Comparison of ENCODE assay signal across 9 mouse cellular contexts in the genomic region with DNA sequence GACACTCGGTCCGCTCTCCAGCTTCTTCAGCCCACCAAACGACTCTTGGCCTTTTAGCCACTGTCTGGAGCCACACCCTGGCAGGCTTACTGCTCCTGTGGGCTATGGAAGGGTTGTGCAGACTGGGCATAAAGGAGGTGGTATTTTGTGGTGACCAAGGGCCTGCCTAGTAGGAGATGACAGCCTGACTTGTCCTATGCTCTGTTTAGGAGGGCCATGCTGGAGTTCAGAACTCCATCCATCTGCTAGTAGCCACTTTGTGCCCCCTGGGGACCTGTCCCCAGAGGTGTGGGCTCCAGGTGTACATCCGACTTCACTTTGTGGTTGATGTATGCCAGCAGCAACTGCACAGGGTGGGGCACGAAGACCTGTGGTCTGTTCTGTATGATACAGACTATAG. TPM values are rescaled to one million over a fixed set of nuclear protein-coding genes. Genes with fewer than 3 reads are reported as not detected.
A peak's percentile ranks its signal among the peaks of the same experiment; 100 is the strongest.
DNase-seq lines count a peak whose midpoint lies in the region; ATAC-seq and TF ChIP-seq lines count a peak whose summit lies in the region.
"Had no signal": no experiment of that assay in that cellular context is flagged by ENCODE, and none has a peak within 500 bp of the region (broad histone marks: within the 10 kb centered on the region; RNA-seq: fewer than 3 reads in every experiment).

No protein-coding gene starts in this region.

- WGBS in forebrain, embryonic 11.5 days, result 44% methylated on average over 5 of the region's 5 CpGs
- 51% methylated on average over 5 of the region's 5 CpGs for WGBS in intestine, embryonic 15.5 days

- H3K4me1 ChIP-seq in forebrain, embryonic 11.5 days (replicated peaks; ENCODE audit: control insufficient read depth, insufficient read depth, low read length), result peaks cover 30% of the 10 kb centered on the region
- peaks cover 33% of the 10 kb centered on the region for H3K4me1 ChIP-seq in intestine, embryonic 15.5 days (replicated peaks)

- no peaks in the 10 kb centered on the region for H3K9me3 ChIP-seq in forebrain, embryonic 11.5 days (ENCODE audit: control insufficient read depth, low read length)
- no peaks in the 10 kb centered on the region for H3K9me3 ChIP-seq in intestine, embryonic 15.5 days

- no peaks in the 10 kb centered on the region for H3K27me3 ChIP-seq in forebrain, embryonic 11.5 days (ENCODE audit: control insufficient read depth, insufficient read depth, low read length)
- no peaks in the 10 kb centered on the region for H3K27me3 ChIP-seq in intestine, embryonic 15.5 days (replicated peaks)
- no peaks in the 10 kb centered on the region for H3K27me3 ChIP-seq in myocyte (ENCODE audit: control insufficient read depth, insufficient read depth, insufficient read length)
- H3K27me3 ChIP-seq: Patski had no signal

- TF ChIP-seq POLR2A in myocyte (IDR thresholded peaks at IDR 0.05; ENCODE audit: insufficient read length, low read depth), result no peak

- no peak for TF ChIP-seq CTCF in left cerebral cortex, adult 2 months (IDR thresholded peaks at IDR 0.05)

- ATAC-seq in forebrain, embryonic 11.5 days (replicated peaks; ENCODE audit: low FRiP score), result no peak
- ATAC-seq in intestine, embryonic 15.5 days, result no peak; the same call in 1 of the 2 replicates
- ATAC-seq: Patski had no signal

- H3K9ac ChIP-seq in forebrain, embryonic 11.5 days (ENCODE audit: low read length), result peak overlapping the region; percentile 96
- H3K9ac ChIP-seq in intestine, embryonic 15.5 days, result peak overlapping the region; percentile 75

- peak overlapping the region; percentile 60 for H3K4me3 ChIP-seq in left cerebral cortex, adult 2 months
- H3K4me3 ChIP-seq in forebrain, embryonic 11.5 days (ENCODE audit: low read depth, low read length), result peak overlapping the region; percentile 82
- H3K4me3 ChIP-seq in intestine, embryonic 15.5 days (replicated peaks), result peak overlapping the region; percentile 65
- peak overlapping the region; percentile 29 for H3K4me3 ChIP-seq in myocyte

- intact Hi-C loops in left cerebral cortex, adult 2 months (cut with DNase I), result no loop called here
- intact Hi-C loops in left cerebral cortex, postnatal 4 days (cut with DNase I), result no loop called here

- H3K36me3 ChIP-seq in forebrain, embryonic 11.5 days (ENCODE audit: control insufficient read depth, insufficient read depth, low read length), result peaks cover 13% of the 10 kb centered on the region; the same call in 1 of the 2 replicates
- H3K36me3 ChIP-seq in intestine, embryonic 15.5 days, result peaks cover 5% of the 10 kb centered on the region
- no peaks in the 10 kb centered on the region for H3K36me3 ChIP-seq in myocyte (ENCODE audit: control insufficient read depth, insufficient read depth)

- H3ac ChIP-seq in myocyte (ENCODE audit: control insufficient read depth, insufficient read length), result no peak overlapping the region

- peak overlapping the region; percentile 94 for H3K4me2 ChIP-seq in forebrain, embryonic 11.5 days (ENCODE audit: low read depth, low read length, severe bottlenecking)
- H3K4me2 ChIP-seq in intestine, embryonic 15.5 days (replicated peaks), result peak overlapping the region; percentile 94
- peak overlapping the region; percentile 81 for H3K4me2 ChIP-seq in myocyte (ENCODE audit: low read depth)

- no peaks in the 10 kb centered on the region for H3K79me2 ChIP-seq in myocyte (ENCODE audit: control insufficient read depth, insufficient read depth)

- DNase-seq in left cerebral cortex, adult 2 months (ENCODE audit: extremely low spot score in 1 of 2, low spot score in 2 of 2), result no peak
- DNase-seq in left cerebral cortex, postnatal 4 days, result no peak
- DNase-seq in forebrain, embryonic 11.5 days (ENCODE audit: low spot score), result no peak
- DNase-seq in urinary bladder, postnatal 10 days (ENCODE audit: low spot score), result no peak
- no peak for DNase-seq in thymus, postnatal 10 days (ENCODE audit: low spot score in 2 of 2)
- no peak for DNase-seq in cerebellum, postnatal 4 days (ENCODE audit: low spot score in 2 of 2)

- H3K27ac ChIP-seq in left cerebral cortex, adult 2 months, result peak overlapping the region; percentile 24; the same call in 1 of the 2 replicates
- H3K27ac ChIP-seq in forebrain, embryonic 11.5 days (ENCODE audit: low read depth, low read length), result peak overlapping the region; percentile 90
- H3K27ac ChIP-seq in intestine, embryonic 15.5 days, result no peak overlapping the region

TF ChIP-seq in myocyte, 11 proteins besides CTCF, POLR2A, EP300 and RAD21:
- TF ChIP-seq CEBPB (IDR thresholded peaks at IDR 0.05; ENCODE audit: insufficient read depth, poor library complexity, severe bottlenecking), result no peak
- TF ChIP-seq MYOG (IDR thresholded peaks at IDR 0.05; ENCODE audit: control insufficient read depth in 1 of 3, insufficient read depth in 1 of 3, insufficient read length in 2 of 3, low read depth in 2 of 3), result no peak
- no peak for TF ChIP-seq POLR2AphosphoS2 (IDR thresholded peaks at IDR 0.05; ENCODE audit: insufficient read length, low read depth)
- TF ChIP-seq TCF12 (IDR thresholded peaks at IDR 0.05; ENCODE audit: insufficient read depth, poor library complexity, severe bottlenecking), result no peak
- no peak for TF ChIP-seq SRF (IDR thresholded peaks at IDR 0.05; ENCODE audit: control insufficient read depth, insufficient read length, low read depth)
- TF ChIP-seq MAX (IDR thresholded peaks at IDR 0.05; ENCODE audit: low read depth), result no peak
- no peak for TF ChIP-seq USF1 (IDR thresholded peaks at IDR 0.05; ENCODE audit: low read depth)
- no peak for TF ChIP-seq E2F4 (IDR thresholded peaks at IDR 0.05; ENCODE audit: insufficient read depth)
- no peak for TF ChIP-seq MYOD1 (IDR thresholded peaks at IDR 0.05; ENCODE audit: control insufficient read depth in 1 of 3, insufficient read length in 2 of 3, low read depth in 2 of 3)
- no peak for TF ChIP-seq REST (IDR thresholded peaks at IDR 0.05; ENCODE audit: insufficient read depth, insufficient read length)
- TF ChIP-seq TCF3 (IDR thresholded peaks at IDR 0.05; ENCODE audit: insufficient read length, low read depth), result no peak
TF ChIP-seq in myocyte: peak in this region for 0.

RNA-seq across cellular contexts. Expression of a gene that starts 32.6 kb away (rescaled TPM):
- total RNA-seq in left cerebral cortex, adult 2 months (2021), result 10 to 100 TPM; 18.2 to 22.5 TPM
- 10 to 100 TPM; 22.2 to 24.0 TPM for total RNA-seq in left cerebral cortex, postnatal 4 days (2021)
- 24.8 and 26.7 TPM in 2 replicates for polyA plus RNA-seq in forebrain, embryonic 11.5 days (2014; fragmentation: Nextera tagmentation; extraction: Ambion mirVana)
- 25.4 and 25.8 TPM in 2 replicates for polyA plus RNA-seq in intestine, embryonic 15.5 days (2015; fragmentation: Nextera tagmentation; extraction: Ambion mirVana)
- 21.3 TPM for polyA plus RNA-seq in myocyte (2012; fragmentation: generic; extraction: Trizol)

RNA-seq across cellular contexts. Expression of a gene that starts 33.1 kb away (rescaled TPM):
- 10 to 100 TPM; 87.2 to 87.6 TPM for total RNA-seq in left cerebral cortex, adult 2 months (2021)
- total RNA-seq in left cerebral cortex, postnatal 4 days (2021), result 10 to 100 TPM; 55.5 to 57.3 TPM
- polyA plus RNA-seq in forebrain, embryonic 11.5 days (2014; fragmentation: Nextera tagmentation; extraction: Ambion mirVana), result 53.6 and 55.2 TPM in 2 replicates
- 89.5 and 97.1 TPM in 2 replicates for polyA plus RNA-seq in intestine, embryonic 15.5 days (2015; fragmentation: Nextera tagmentation; extraction: Ambion mirVana)
- polyA plus RNA-seq in myocyte (2012; fragmentation: generic; extraction: Trizol), result 93.6 TPM

RNA-seq across cellular contexts. Expression of a gene that starts 45.6 kb away (rescaled TPM):
- total RNA-seq in left cerebral cortex, adult 2 months (2021), result 10 to 100 TPM; 39.1 to 50.4 TPM
- 10 to 100 TPM; 74.7 to 80.3 TPM for total RNA-seq in left cerebral cortex, postnatal 4 days (2021)
- polyA plus RNA-seq in forebrain, embryonic 11.5 days (2014; fragmentation: Nextera tagmentation; extraction: Ambion mirVana), result 99.4 and 103 TPM in 2 replicates
- 21.7 and 22.1 TPM in 2 replicates for polyA plus RNA-seq in intestine, embryonic 15.5 days (2015; fragmentation: Nextera tagmentation; extraction: Ambion mirVana)
- 7.6 TPM for polyA plus RNA-seq in myocyte (2012; fragmentation: generic; extraction: Trizol)

RNA-seq across cellular contexts. Expression of a gene that starts 45.7 kb away (rescaled TPM):
- 100 to 1,000 TPM; 154 to 158 TPM for total RNA-seq in left cerebral cortex, adult 2 months (2021)
- total RNA-seq in left cerebral cortex, postnatal 4 days (2021), result 10 to 100 TPM; 75.0 to 84.7 TPM
- 39.1 and 40.4 TPM in 2 replicates for polyA plus RNA-seq in forebrain, embryonic 11.5 days (2014; fragmentation: Nextera tagmentation; extraction: Ambion mirVana)
- 43.0 and 49.4 TPM in 2 replicates for polyA plus RNA-seq in intestine, embryonic 15.5 days (2015; fragmentation: Nextera tagmentation; extraction: Ambion mirVana)
- polyA plus RNA-seq in myocyte (2012; fragmentation: generic; extraction: Trizol), result 22.2 TPM

Comparison
In these comparisons a context has a peak if more than half of its experiments do, and no peak if none do; other contexts are left out.
1. H3K4me3 ChIP-seq: peak in every context shown above with its lines; median percentile 82 in forebrain, embryonic 11.5 days; 65 in intestine, embryonic 15.5 days; 60 in left cerebral cortex, adult 2 months; 29 in myocyte.